Mouse (Mus musculus) left cerebral cortex, adult 2 months (tissue): ENCODE results near the gene Tubb2a. TPM values are rescaled to one million over a fixed set of nuclear protein-coding genes. Genes with fewer than 3 reads are reported as not detected.
"Not testable (repeated sequence)": the region's sequence is repeated elsewhere in the genome, so short reads cannot be mapped to it uniquely, and the experiment has no call there.

Experiments
- DNase-seq, 2 experiments: peaks; one replicate each; pipeline ENCODE4 v3.0.0; 2021 to 2022; ENCODE audit warnings: low spot score in 2 of 2, mixed read lengths in 1 of 2; ENCODE audit errors: extremely low spot score in 1 of 2
- H3K27ac ChIP-seq: fragments of 200-600 bp; 2 replicates; pipeline ENCODE4 v1.8.1; 2022
- H3K4me3 ChIP-seq: fragments of 200-600 bp; 2 replicates; pipeline ENCODE4 v1.8.1; 2022
- CTCF ChIP-seq: fragments of 200-600 bp; IDR thresholded peaks from 2 replicates; pipeline ENCODE4 v1.8.1; 2022; ENCODE audit warnings: antibody characterized with exemption, mild to moderate bottlenecking, moderate library complexity
- intact Hi-C: fragments of 180-260 bp; cut with DNase I; formaldehyde crosslinking; loops from one replicate; pipeline ENCODE4 v1.15.1; 2025
- total RNA-seq, 2 experiments: library from RNA; stranded (reverse); gene quantifications; 2 replicates each; pipeline ENCODE4 v1.2.3; 2021

The Tubb2a gene
- total RNA-seq, 2 experiments from 2014 or later, result 768 to 774 TPM

- no peak for TF ChIP-seq CTCF
- Histone ChIP-seq H3K4me3 (no peak overlapping the region), H3K27ac (no peak overlapping the region)
- intact Hi-C loops, result no loop called here
- no peak for DNase-seq
Measured at GRCm38 (mm10) chr13:34109035-34109676, 31.3 kb upstream of the Tubb2a start.

DNA sequence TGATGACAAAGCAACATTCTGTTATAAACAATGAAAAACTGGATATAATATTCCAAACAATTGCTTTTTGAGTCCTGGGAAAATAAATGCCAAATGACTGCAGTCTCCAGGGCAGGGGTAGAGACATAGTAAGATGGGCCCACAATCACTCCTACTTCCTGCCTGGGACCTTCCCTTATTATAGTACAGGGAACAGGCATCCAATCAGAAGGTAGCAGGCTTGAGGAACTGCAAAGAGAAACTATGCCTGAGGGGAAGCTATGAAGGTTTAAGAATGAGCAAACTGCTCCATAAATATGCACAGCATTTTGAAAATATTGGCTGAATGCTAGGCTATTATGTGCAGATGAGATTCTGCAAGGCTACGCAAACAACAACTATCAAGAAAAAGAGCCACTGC is 29.2 kb upstream of the Tubb2a start:
- H3K27ac ChIP-seq, result no peak overlapping the region
- intact Hi-C loops, result no loop called here
- no peak for TF ChIP-seq CTCF
- no peak overlapping the region for H3K4me3 ChIP-seq
- no peak for DNase-seq

DNA sequence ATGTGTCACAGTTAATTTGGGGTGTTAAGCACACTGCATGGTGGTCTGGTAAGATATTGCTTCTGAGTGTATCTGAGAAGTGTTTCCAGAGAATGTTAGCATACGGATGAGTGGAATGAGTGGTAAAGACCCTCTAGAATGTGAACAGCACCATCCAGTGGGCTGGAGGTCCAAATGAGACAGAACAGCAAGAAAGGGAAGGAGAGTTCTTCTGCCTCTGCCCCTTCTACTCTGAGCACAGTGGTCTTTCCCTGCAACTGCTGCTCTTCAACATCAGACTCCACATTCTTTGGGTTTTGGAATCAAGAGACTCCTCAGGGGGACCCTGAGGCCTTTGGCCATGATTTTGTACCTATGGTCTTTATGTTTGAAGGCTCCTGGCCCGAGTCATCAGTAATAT is 28.4 kb upstream of the Tubb2a start:
- no peak for DNase-seq
- no peak; the same call in 1 of the 2 replicates for TF ChIP-seq CTCF
- H3K4me3 ChIP-seq, result no peak overlapping the region
- H3K27ac ChIP-seq, result no peak overlapping the region
- intact Hi-C loops, result no loop called here

- no peak overlapping the region for H3K27ac ChIP-seq
- no peak for TF ChIP-seq CTCF
- no peak for DNase-seq
- intact Hi-C loops, result no loop called here
- H3K4me3 ChIP-seq, result no peak overlapping the region
Measured at GRCm38 (mm10) chr13:34105364-34105763, 27.6 kb upstream of the Tubb2a start.

GRCm38 (mm10) chr13:34101908-34102307 is 24.1 kb upstream of the Tubb2a start:
- no peak for TF ChIP-seq CTCF
- Histone ChIP-seq H3K27ac (no peak overlapping the region), H3K4me3 (no peak overlapping the region)
- intact Hi-C loops, result no loop called here
- no peak for DNase-seq

DNA sequence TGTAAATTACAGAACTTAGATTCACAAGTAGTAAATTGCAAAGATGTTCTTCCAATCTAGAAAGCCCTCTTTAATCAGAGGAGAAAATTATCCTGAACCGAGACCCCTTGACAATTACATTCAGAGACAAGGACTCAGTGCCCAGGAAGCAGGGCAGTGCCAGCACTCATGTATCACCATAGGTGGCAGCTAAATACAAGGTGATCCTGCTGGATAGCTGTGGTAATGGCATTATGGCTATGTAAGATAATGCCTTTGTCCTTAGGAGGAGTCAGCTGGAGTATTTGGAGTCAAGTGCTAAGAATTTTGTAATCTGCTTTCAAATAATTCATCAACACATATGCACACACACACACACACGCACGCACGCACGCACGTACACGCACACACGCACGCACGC is 23.4 kb upstream of the Tubb2a start:
- TF ChIP-seq CTCF, result no peak

DNA sequence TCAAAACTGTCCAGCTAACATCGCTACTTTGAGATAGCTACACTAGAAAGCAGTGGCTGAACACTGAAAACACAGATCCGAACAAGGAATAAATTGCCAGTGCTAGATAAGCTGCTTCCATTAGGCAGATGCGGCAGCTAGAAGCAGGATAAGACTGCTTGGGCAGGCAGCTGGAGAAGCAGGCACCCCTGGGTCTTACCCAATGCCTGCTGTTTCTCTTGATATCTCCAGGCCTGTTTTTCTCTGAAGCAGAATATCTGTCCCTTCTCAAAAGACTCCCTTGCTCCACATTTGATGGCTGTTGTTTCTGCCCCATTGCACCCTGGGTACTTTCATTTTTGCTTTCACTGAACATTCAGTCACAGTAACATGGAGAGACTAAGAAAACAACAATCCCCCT is 22.9 kb upstream of the Tubb2a start:
- no peak for TF ChIP-seq CTCF
- DNase-seq, result no peak
- no peak overlapping the region for H3K27ac ChIP-seq
- no peak overlapping the region for H3K4me3 ChIP-seq
- intact Hi-C loops, result no loop called here

More for the DNA sequence above, 23.4 kb upstream of the Tubb2a start:
- Histone ChIP-seq H3K4me3 (no peak overlapping the region), H3K27ac (no peak overlapping the region)
- DNase-seq, result no peak
- intact Hi-C loops, result no loop called here

GRCm38 (mm10) chr13:34097086-34097485 is 19.3 kb upstream of the Tubb2a start:
- no peak for DNase-seq
- TF ChIP-seq CTCF, result no peak
- Histone ChIP-seq H3K4me3 (no peak overlapping the region), H3K27ac (peak overlapping the region; percentile 64; the same call in 1 of the 2 replicates)
- intact Hi-C loops, result loop anchor here (2.0 kb wide), 1 partner anchor 52 kb away; no protein-coding TSS in a partner anchor

DNA sequence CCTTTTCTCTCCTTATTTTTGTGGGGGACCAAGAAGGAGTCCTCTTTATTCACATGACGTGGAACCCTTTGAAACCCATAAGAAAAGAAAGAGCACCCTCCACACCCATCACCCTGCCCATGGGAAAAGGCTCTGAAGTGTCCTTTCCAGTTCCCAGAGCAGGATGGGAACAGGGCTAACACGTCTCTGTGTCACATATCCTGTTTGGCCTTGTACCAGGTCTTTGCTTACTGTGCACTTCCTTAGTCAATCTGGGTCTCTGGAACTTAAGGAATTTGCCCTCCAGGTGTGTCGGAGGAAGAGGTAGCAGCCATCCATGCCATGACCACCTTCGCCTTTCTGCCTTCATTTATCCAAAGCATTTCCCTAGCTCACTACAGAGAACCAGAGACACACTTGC is 18.6 kb upstream of the Tubb2a start:
- DNase-seq, result no peak
- peak overlapping the region; percentile 64 for H3K27ac ChIP-seq
- TF ChIP-seq CTCF, result no peak

GRCm38 (mm10) chr13:34095542-34096435 is 18.0 kb upstream of the Tubb2a start:
- no peak for TF ChIP-seq CTCF
- intact Hi-C loops, result loop anchor here (1.0 to 2.0 kb wide), 3 partner anchors 38 to 53 kb away; no protein-coding TSS in a partner anchor
- peak; percentile 65 to 74 for DNase-seq
- Histone ChIP-seq H3K4me3 (no peak overlapping the region), H3K27ac (peak overlapping the region; percentile 64)

More for the DNA sequence above, 18.6 kb upstream of the Tubb2a start:
- intact Hi-C loops, result loop anchor here (1.0 to 2.0 kb wide), 3 partner anchors 37 to 52 kb away; no protein-coding TSS in a partner anchor
- no peak overlapping the region for H3K4me3 ChIP-seq

DNA sequence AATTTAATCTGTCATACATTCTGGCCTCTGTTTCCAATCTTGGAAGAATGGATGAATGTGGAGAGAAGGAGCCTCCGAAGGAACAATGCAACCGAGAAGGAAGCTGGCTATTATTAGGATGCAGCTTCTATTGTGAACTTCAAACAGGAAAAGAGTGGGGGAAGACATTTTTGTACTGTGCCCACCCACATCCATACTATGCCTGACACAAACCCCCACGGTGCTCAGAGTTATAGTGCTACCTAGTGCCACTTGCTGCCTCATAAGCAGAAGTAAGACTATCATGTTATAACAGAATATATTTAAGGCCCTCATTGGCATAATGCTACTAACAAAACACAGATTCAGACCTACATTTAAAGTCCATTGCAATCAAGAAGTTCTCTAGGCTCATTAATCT is 11.6 kb upstream of the Tubb2a start:
- intact Hi-C loops, result no loop called here
- DNase-seq, result no peak
- H3K4me3 ChIP-seq, result no peak overlapping the region
- TF ChIP-seq CTCF, result no peak
- H3K27ac ChIP-seq, result no peak overlapping the region

DNA sequence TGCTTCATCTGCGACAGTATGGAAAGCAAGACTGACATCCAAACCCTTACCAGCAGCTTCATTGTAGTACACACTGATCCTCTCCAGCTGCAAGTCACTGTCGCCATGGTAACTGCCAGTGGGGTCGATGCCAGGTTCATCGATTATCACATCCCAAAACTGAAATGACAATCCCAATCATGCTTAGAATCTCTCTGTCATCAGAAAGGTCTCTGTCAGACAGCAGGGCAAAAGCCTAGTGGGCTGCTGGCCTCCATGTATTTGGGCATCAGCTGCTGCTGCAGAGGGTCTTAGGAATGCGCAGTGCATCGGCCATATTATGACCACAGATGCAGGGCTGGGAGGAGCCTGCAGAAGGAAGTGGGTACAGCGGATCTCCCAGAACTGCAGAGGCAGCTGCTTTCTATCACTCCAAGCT is 11.1 kb upstream of the Tubb2a start:
- Histone ChIP-seq H3K27ac (no peak overlapping the region), H3K4me3 (no peak overlapping the region)
- DNase-seq, result no peak
- intact Hi-C loops, result no loop called here
- no peak for TF ChIP-seq CTCF

DNA sequence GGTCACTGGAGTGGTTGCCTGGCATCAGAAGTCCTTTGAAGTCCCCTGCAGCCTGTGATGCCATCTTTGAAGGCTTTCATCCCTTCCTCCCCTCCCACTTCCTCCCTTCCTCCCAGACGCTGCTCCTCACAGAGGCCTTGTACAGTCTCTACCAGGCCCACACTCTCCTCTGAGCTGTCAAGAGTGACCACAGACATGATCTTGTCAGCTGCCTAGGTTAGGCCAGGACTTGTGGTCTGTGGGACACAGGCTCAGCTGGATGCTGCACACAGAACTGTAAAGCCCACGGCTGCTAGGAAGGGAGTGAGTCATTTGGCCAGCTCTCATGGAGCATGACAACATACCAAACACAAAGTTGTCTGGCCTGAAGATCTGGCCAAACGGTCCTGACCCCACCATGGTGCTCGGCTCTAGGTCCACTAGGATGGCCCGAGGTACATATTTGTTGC is 10.4 kb upstream of the Tubb2a start:
- intact Hi-C loops, H3K4me3 ChIP-seq, DNase-seq, H3K27ac ChIP-seq: not testable (repeated sequence)
